Mouse (Mus musculus): Measurements from ENCODE around the gene Plcl1. TPM values are rescaled to one million over a fixed set of nuclear protein-coding genes. Genes with fewer than 3 reads are reported as not detected.
A peak's percentile ranks its signal among the peaks of the same experiment; 100 is the strongest.

Plcl1 gene
- polyA plus RNA-seq, 1 experiment, result 1.00 TPM

DNA sequence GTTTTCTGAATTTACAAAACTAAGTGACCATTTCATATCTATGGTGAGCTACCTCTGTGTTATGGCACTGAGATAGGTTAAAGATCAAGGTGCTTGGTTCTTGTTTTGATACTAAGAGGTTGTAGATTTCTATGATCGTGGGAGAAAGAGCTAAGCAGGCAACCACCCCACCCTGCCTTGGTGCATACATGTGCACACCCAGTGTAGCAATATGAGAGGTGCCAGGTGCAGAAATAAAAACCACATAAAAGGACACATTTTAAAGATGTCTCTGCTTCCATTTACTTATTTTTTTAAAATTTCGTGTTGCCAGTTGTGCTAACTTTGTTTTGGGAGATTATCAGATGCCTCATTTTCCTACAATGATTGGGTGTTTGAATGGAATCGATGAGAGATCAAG lies 33.1 kb upstream of the Plcl1 start:
- no peak overlapping the region for H3K4me3 ChIP-seq
- H3K27me3 ChIP-seq (ENCODE audit: control insufficient read depth, insufficient read depth, insufficient read length), result peaks cover 18% of the 10 kb centered on the region
- no peaks in the 10 kb centered on the region for H3K79me2 ChIP-seq (ENCODE audit: control insufficient read depth, insufficient read depth)
- TF ChIP-seq POLR2A (IDR thresholded peaks at IDR 0.05; ENCODE audit: insufficient read length, low read depth) (no peak), E2F4 (IDR thresholded peaks at IDR 0.05; ENCODE audit: insufficient read depth) (no peak), MYOG (IDR thresholded peaks at IDR 0.05; ENCODE audit: control insufficient read depth in 1 of 3, insufficient read depth in 1 of 3, insufficient read length in 2 of 3, low read depth in 2 of 3) (no peak), TCF3 (IDR thresholded peaks at IDR 0.05; ENCODE audit: insufficient read length, low read depth) (no peak), MYOD1 (IDR thresholded peaks at IDR 0.05; ENCODE audit: control insufficient read depth in 1 of 3, insufficient read length in 2 of 3, low read depth in 2 of 3) (no peak), POLR2AphosphoS2 (IDR thresholded peaks at IDR 0.05; ENCODE audit: insufficient read length, low read depth) (no peak), REST (IDR thresholded peaks at IDR 0.05; ENCODE audit: insufficient read depth, insufficient read length) (no peak), TCF12 (IDR thresholded peaks at IDR 0.05; ENCODE audit: insufficient read depth, poor library complexity, severe bottlenecking) (no peak), SRF (IDR thresholded peaks at IDR 0.05; ENCODE audit: control insufficient read depth, insufficient read length, low read depth) (no peak), USF1 (IDR thresholded peaks at IDR 0.05; ENCODE audit: low read depth) (no peak), CEBPB (IDR thresholded peaks at IDR 0.05; ENCODE audit: insufficient read depth, poor library complexity, severe bottlenecking) (no peak), MAX (IDR thresholded peaks at IDR 0.05; ENCODE audit: low read depth) (no peak)
- H3K36me3 ChIP-seq (ENCODE audit: control insufficient read depth, insufficient read depth), result no peaks in the 10 kb centered on the region
- no peak overlapping the region for H3ac ChIP-seq (ENCODE audit: control insufficient read depth, insufficient read length)
- no peak overlapping the region for H3K4me2 ChIP-seq (ENCODE audit: low read depth)

DNA sequence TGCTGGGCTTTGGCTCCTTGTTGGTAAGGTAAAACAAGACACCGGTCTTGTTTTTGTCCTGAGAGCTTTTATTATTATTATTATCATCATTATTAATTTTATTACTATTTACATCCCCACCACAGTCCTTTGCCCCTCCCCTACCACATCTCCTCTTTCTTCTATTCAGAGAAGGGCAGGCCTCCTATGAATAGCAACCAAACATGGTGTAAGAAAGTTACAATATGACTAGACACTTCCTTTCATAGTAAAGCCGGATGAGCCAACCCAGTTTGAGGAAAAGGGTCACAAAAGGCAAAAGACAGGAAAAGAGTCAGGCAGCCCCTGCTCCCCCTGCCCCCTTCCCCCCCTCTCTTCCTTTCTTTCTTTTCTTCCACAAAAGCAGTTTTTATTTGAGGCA lies 25.2 kb upstream of the Plcl1 start:
- TF ChIP-seq E2F4 (IDR thresholded peaks at IDR 0.05; ENCODE audit: insufficient read depth) (no peak), POLR2AphosphoS2 (IDR thresholded peaks at IDR 0.05; ENCODE audit: insufficient read length, low read depth) (no peak), TCF12 (IDR thresholded peaks at IDR 0.05; ENCODE audit: insufficient read depth, poor library complexity, severe bottlenecking) (no peak), TCF3 (IDR thresholded peaks at IDR 0.05; ENCODE audit: insufficient read length, low read depth) (no peak), SRF (IDR thresholded peaks at IDR 0.05; ENCODE audit: control insufficient read depth, insufficient read length, low read depth) (no peak), USF1 (IDR thresholded peaks at IDR 0.05; ENCODE audit: low read depth) (no peak), CEBPB (IDR thresholded peaks at IDR 0.05; ENCODE audit: insufficient read depth, poor library complexity, severe bottlenecking) (no peak), MYOD1 (IDR thresholded peaks at IDR 0.05; ENCODE audit: control insufficient read depth in 1 of 3, insufficient read length in 2 of 3, low read depth in 2 of 3) (no peak), POLR2A (IDR thresholded peaks at IDR 0.05; ENCODE audit: insufficient read length, low read depth) (no peak), MAX (IDR thresholded peaks at IDR 0.05; ENCODE audit: low read depth) (no peak), MYOG (IDR thresholded peaks at IDR 0.05; ENCODE audit: control insufficient read depth in 1 of 3, insufficient read depth in 1 of 3, insufficient read length in 2 of 3, low read depth in 2 of 3) (no peak), REST (IDR thresholded peaks at IDR 0.05; ENCODE audit: insufficient read depth, insufficient read length) (no peak)
- H3K27me3 ChIP-seq (ENCODE audit: control insufficient read depth, insufficient read depth, insufficient read length), result no peaks in the 10 kb centered on the region
- no peak overlapping the region for H3ac ChIP-seq (ENCODE audit: control insufficient read depth, insufficient read length)
- no peaks in the 10 kb centered on the region for H3K36me3 ChIP-seq (ENCODE audit: control insufficient read depth, insufficient read depth)
- no peaks in the 10 kb centered on the region for H3K79me2 ChIP-seq (ENCODE audit: control insufficient read depth, insufficient read depth)
- H3K4me2 ChIP-seq (ENCODE audit: low read depth), result no peak overlapping the region
- H3K4me3 ChIP-seq, result no peak overlapping the region

DNA sequence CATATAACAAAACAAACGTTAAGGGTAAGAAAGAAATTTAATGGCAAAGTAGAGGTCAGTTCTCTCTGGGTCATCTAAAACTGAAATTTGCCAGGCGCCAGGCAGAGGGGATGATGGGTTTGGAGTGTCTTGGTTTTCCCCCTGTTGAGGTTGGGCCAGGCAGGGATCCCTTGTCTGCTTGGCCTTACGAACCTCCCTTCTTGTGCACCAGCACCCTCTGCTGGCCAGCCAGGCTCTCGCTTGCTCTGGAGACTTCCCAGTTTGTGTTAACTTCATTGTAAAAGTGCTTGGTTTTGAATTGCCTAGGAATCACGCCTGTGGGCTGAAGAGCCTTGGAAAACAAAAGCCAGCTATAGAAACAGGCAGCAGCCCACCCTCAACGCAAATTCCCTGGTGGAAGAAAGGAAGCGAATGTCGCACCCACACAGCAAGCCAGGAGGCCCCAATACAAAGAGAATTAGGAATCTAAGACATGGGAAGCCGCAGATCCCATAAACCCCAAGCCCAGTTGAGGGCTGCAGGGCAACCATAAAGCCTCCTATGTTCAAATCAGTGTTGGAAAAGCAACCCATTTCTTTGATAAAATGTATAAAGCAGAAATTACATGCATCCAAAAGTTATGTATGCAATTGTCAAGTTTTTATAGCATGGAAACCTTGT lies 22.5 kb upstream of the Plcl1 start:
- no peak overlapping the region for H3ac ChIP-seq (ENCODE audit: control insufficient read depth, insufficient read length)
- TF ChIP-seq TCF3 (IDR thresholded peaks at IDR 0.05; ENCODE audit: insufficient read length, low read depth), result no peak
- no peak for TF ChIP-seq E2F4 (IDR thresholded peaks at IDR 0.05; ENCODE audit: insufficient read depth)
- TF ChIP-seq MYOG (IDR thresholded peaks at IDR 0.05; ENCODE audit: control insufficient read depth in 1 of 3, insufficient read depth in 1 of 3, insufficient read length in 2 of 3, low read depth in 2 of 3), result no peak
- TF ChIP-seq SRF (IDR thresholded peaks at IDR 0.05; ENCODE audit: control insufficient read depth, insufficient read length, low read depth), result no peak
- TF ChIP-seq TCF12 (IDR thresholded peaks at IDR 0.05; ENCODE audit: insufficient read depth, poor library complexity, severe bottlenecking), result no peak
- TF ChIP-seq CEBPB (IDR thresholded peaks at IDR 0.05; ENCODE audit: insufficient read depth, poor library complexity, severe bottlenecking), result no peak
- TF ChIP-seq POLR2AphosphoS2 (IDR thresholded peaks at IDR 0.05; ENCODE audit: insufficient read length, low read depth), result no peak
- no peak for TF ChIP-seq POLR2A (IDR thresholded peaks at IDR 0.05; ENCODE audit: insufficient read length, low read depth)
- TF ChIP-seq USF1 (IDR thresholded peaks at IDR 0.05; ENCODE audit: low read depth), result no peak
- no peak for TF ChIP-seq MAX (IDR thresholded peaks at IDR 0.05; ENCODE audit: low read depth)
- no peak for TF ChIP-seq REST (IDR thresholded peaks at IDR 0.05; ENCODE audit: insufficient read depth, insufficient read length)
- TF ChIP-seq MYOD1 (IDR thresholded peaks at IDR 0.05; ENCODE audit: control insufficient read depth in 1 of 3, insufficient read length in 2 of 3, low read depth in 2 of 3), result no peak
- H3K4me3 ChIP-seq, result no peak overlapping the region
- no peaks in the 10 kb centered on the region for H3K79me2 ChIP-seq (ENCODE audit: control insufficient read depth, insufficient read depth)
- no peaks in the 10 kb centered on the region for H3K27me3 ChIP-seq (ENCODE audit: control insufficient read depth, insufficient read depth, insufficient read length)
- H3K4me2 ChIP-seq (ENCODE audit: low read depth), result peak overlapping the region; percentile 18
- H3K36me3 ChIP-seq (ENCODE audit: control insufficient read depth, insufficient read depth), result no peaks in the 10 kb centered on the region

DNA sequence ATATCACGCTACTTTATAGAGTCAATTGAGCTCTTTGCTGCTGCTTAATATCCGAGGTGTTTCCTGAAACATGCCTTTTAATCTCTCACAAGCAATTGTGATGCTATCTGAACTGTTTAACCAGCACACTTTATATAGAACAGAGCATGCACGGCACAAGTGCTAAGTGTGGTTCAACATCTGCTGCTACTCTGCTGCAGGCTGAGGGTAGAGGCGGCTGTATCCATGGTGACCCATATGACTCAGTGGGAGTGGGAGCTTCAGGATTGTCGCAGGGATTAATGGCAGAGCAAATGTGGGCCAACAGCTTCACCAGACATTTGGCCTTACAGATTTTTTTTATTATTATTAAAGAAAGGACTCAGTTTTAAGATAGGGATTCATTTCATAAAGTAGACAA lies 5.8 kb upstream of the Plcl1 start:
- H3K4me3 ChIP-seq, result no peak overlapping the region
- TF ChIP-seq MYOD1 (IDR thresholded peaks at IDR 0.05; ENCODE audit: control insufficient read depth in 1 of 3, insufficient read length in 2 of 3, low read depth in 2 of 3) (peak in 2 of 3 experiments; percentile 51 to 52), REST (IDR thresholded peaks at IDR 0.05; ENCODE audit: insufficient read depth, insufficient read length) (no peak), MYOG (IDR thresholded peaks at IDR 0.05; ENCODE audit: control insufficient read depth in 1 of 3, insufficient read depth in 1 of 3, insufficient read length in 2 of 3, low read depth in 2 of 3) (peak in 2 of 3 experiments; percentile 42 to 56), USF1 (IDR thresholded peaks at IDR 0.05; ENCODE audit: low read depth) (no peak)
- H3ac ChIP-seq (ENCODE audit: control insufficient read depth, insufficient read length), result no peak overlapping the region
- H3K27me3 ChIP-seq (ENCODE audit: control insufficient read depth, insufficient read depth, insufficient read length), result no peaks in the 10 kb centered on the region
- H3K36me3 ChIP-seq (ENCODE audit: control insufficient read depth, insufficient read depth), result no peaks in the 10 kb centered on the region
- no peak overlapping the region for H3K4me2 ChIP-seq (ENCODE audit: low read depth)
- no peaks in the 10 kb centered on the region for H3K79me2 ChIP-seq (ENCODE audit: control insufficient read depth, insufficient read depth)
